Mouse (Mus musculus) kidney, postnatal 10 days (tissue): ENCODE measurements around the gene Txnrd2.

Experiments used
- DNase-seq: peaks from one replicate; pipeline ENCODE4 v3.0.0; 2021; ENCODE audit warnings: mixed read lengths

Gene Txnrd2

DNA sequence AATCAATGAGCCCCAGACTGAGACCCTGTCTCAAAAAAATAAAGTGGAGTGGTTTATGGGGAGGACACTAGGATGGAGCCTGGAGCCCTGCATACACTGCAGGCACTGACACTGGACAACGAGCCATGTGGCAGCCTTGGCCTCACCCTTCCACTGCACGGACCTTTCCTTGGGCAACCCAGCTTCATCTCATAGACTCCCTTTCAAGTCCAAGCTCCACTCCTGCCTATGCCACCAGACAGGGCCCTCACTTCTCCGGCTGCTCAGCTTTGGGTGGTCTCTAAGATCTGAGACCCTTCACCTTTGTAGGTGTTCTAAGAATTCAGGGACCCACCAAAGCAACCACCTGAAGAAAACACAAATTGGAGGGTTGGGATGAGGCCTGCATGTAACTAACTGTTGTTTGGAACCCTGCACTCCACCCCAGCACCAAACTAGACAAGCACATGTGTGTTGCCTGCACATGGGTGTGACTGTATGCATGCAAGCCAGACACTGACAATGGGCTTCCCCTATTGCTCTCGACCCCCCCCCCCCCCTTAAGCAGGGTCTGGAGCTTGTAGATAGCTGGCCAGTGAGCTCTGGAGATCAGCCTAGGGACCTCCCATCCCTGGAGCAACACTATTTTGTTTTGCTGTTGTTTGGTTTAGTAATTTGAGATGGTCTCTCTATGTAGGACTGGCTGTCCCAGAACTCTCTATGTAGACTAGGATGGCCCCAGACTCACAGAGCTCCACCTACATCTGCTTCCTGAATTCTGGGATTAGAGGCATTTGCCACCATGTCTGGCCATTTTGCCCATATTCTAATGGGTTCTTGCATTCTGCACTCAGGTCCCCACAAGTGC lies 7.2 kb upstream of the Txnrd2 start:
- DNase-seq, result no peak

DNA sequence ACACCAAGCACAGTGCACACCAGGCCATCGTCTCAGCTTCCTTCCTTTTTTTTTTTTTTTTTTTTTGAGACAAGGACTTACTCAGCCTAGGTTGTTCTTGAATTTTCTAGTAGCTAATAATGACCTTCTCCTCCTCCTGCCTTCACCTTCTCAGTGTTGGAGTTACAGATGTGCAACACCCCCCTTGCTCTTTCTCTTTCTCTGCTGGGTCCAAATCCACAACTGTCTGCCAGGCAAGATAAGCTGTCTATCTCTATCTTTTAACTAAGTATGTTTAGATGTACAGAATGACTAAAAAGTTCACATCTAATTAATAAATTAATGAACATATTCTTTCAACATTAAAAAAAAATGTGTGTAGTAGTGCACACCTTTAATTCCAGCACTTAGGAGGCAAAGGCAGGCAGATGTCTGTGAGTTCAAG lies 6.6 kb upstream of the Txnrd2 start:
- DNase-seq, result no peak

DNA sequence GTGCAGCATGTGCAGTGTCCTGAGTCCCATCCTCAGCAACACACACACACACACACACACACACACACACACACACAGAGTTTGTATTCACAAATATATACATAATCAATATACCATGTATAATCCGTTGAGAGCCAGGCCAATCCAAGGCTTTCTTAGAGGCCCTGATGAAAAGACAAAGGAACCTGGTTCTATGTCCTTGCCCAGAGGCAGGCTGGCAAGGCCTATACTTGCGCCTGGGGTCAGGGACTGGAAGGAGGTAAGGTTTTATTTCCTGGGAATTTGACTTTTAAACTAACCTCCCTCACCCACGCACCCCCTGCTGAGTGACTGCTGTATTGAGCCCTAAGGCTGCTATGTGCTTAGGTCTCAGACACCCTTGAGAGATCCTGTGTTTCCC lies 5.6 kb upstream of the Txnrd2 start:
- DNase-seq, result no peak

DNA sequence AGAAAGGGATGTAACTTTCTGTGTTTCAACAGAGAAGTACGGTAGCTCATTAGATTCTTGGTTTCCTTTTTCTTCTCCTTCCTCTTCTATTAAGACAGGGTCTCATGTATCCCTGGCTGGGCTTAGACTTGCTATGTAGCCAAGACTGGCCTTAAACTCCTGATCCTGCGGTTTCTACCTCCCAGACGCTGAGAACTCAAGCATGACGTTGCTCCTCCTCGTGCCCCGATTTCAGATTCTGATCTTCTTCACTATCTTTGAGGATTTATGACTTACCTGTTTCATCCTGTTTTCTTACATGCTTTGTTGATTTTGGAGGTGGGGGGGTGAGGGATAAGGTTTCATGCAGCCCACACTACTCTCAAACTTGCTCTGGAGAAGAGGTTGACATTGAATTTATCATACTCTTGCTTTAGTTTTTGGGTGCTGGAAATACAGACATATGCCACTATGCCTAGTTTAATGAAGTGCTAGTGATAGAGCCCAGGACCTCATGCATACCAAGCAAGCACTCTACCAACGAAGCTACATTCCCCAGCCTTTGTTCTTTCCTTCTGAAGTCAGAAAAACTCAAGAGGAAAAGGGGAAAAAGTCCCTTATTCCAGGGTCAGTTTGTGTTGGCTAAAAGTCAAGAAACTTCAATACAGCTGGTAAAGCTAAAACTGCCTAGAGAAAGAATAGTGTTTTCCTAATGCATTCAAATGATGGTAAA lies 2.8 kb upstream of the Txnrd2 start:
- no peak for DNase-seq

DNA sequence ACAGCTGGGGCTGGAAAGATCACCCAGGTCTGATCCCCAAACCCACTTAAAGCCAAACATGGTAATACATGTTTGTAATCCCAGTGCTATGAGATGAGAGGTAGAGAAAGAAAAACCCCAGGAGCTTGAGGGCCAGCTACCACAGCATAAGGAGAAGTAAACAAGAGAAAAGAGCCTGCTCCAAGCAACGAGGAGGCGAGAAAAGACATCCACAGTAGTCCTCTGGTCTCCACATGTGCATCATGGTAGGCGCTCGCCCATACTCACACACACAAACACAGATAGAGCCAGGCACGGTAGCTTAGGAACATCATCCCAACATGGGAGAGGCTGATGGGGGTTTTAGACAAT lies 2.3 kb upstream of the Txnrd2 start:
- no peak for DNase-seq

DNA sequence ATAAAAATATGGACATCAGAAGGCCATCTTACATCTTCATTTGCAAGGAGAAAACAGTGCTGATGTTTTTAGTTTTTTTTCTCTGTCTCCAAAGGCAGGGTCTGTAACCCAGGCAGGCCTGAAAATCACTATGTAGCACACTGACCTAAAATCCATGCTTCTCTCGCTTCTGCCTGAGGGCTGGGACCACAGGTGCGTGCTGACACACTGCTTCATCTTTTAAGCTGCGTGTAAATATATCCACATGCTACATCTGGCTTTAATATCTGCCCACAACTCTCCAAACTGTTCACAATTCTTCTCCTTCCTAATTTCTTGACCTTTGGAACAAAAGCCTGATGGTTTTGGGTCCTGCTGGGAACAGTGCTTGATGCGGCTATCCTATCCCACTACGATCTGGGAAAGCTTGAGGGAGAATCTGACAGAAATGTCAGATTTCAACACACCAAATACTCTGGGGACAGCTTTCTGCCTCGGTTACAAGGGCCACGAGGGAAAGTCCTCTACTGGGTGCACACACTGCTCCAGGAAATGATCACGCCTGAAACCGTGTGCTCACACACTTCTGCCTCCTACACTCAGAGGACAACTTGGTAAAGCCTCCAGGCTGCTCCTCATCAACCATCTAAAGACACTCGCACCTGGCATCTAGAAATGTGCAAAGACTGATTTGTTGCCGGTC lies 1.7 kb upstream of the Txnrd2 start:
- no peak for DNase-seq

DNA sequence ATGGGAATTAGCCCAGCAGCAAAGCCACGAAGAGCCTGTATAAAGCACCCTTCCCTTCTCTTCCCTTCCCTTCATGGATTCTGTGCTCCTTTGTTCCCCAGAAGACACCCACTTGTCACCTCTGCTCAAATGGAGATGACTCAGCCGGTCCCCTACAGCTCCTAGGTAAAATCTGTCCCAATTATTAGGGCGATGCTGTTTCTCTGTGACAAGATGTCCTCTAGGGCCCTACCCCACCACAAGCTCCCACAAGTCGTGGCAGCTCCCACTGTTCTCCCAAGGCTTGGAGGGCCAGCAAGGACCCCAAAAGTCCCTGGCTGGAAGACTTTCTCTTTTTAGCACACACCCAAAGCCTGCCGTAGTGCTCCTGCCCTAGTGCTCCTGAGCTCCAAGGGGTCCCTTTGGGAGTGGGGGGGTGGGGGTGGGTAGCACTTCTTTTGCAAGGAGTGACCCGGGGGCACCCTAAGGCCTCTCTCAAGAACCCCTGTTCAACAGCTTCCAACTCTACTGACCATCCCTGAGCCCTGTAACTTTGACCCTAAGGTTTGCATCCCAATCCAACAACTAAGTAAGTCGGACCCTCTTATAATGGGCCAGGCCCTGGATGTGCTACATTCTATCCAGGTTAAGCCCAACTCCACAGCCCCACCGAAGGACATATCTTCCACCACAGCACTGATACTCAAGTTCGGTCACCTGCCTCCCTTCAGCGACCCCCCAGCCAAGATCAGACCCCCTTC lies 539 bp upstream of the Txnrd2 start:
- DNase-seq, result no peak

DNA sequence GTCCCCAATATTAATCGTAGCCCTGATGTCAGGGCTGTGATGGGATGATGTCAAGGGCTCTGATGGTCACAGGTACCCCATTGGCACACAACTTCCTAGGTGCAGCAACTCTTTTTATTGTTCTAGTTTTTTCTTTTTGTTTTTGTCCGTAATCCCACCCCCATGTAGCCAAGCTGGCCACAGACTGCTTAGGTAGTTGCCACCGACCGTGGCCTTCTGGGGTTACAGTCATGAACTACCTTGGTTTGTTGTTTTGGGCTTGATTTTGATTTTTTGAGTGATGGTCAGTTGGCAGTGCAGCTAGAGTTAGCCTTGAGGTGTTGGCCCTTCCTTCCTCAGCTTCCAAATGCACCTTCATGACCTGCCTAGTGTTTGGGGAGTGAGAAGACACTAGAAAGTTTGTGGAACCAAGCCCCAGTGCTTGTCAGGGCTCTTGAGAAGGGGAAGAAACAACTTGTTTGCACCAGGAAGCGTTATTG lies 657 bp downstream of the Txnrd2 start, which contains the start of gene Comt:
TSS of gene Comt (minus strand) at position 51 of the 479 bp plus-strand sequence.
- no peak for DNase-seq

DNA sequence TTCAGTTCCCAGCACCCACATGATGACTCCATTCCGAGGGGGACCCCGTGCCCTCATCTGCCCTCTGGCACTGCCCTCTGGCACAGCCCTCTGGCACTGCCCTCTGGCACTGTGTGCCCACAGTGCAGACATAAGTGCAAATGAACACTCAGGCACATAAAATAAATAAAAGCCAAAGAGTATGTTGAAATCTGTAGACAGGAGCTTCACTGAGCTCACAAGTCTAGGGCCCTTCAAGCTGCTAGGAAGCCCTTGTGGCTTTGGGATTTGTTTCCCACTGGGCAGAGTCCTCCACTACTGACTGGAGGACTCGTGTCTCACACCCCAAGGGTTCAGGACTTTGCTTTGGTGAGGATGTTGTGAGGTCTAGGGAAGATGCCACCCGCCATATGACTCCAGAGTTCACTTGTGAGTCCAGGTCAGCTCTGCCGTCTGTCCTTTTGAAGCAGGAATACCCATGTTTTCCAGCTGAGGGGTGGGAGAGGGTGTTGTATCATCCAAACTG lies 1.9 kb downstream of the Txnrd2 start:
- DNase-seq, result no peak

DNA sequence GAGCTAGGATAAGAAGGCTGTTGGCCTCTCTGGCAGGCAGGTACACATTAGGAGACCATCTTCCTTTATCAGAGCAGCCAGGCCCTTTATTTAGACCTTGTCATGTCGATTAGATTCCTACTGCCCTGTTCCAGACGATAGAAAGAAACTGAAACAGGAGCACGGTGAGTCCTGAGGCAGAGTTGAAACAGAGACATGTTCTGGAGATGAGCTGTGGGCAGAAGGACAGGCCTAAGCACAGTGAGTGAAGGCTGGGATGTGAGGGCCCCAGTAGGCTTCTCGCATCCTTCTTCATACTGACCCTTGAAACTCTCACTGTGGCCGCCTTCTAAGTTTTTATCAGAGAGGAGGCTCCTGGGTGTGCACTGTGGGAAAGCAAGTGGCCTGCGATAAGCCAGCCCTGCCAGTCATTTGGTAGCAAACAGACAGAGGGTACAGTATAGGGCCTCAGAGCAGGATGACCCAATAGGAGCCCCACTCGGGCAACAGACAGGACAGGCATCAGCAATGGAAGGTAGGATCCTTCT lies 2.4 kb downstream of the Txnrd2 start:
- DNase-seq, result no peak

DNA sequence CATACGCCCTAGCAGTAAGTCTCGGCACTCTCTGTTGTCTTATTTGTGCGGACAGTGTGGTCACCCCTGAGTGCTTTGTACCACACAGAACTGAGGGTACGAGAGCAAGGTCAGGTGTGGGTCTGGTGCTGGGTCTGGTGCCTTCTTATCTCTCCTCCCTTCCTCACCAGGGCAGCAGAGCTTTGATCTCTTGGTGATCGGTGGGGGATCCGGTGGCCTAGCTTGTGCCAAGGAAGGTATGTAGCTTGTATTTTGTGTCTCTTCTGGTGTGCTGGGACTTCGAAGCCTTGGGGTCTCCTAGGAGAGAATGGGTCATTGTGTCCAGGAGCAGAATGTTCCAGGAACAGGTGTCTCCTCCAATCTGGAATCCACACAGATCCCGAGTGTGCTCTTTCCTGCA lies 3.5 kb downstream of the Txnrd2 start:
- no peak for DNase-seq

DNA sequence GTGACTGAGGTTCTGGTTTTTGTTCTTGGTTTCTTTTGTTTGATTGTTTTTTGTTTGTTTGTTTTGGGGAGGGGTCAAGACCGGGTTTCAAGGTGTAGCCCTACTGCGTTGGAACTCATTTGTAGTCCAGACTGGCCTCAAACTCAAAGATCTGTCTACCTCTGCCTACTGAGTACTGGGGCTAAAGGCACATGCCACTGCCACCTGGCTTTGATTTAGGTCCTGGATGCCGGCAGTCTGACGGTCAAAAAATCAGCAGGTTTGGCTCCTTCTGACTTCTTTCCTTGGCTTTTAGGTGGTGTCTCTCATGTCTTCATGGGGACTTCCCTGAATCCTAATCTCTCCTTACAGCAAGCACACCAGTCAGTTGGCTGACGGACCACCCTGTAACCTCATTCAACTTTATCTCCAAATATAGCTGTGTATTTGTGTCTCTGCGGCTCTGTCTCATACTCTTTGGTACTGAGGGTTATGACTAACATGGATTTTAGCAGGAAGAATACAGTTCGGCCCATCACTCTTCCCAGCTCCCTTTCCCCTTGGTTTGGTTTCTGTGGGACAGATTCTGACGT lies 4.5 kb downstream of the Txnrd2 start:
- no peak for DNase-seq

DNA sequence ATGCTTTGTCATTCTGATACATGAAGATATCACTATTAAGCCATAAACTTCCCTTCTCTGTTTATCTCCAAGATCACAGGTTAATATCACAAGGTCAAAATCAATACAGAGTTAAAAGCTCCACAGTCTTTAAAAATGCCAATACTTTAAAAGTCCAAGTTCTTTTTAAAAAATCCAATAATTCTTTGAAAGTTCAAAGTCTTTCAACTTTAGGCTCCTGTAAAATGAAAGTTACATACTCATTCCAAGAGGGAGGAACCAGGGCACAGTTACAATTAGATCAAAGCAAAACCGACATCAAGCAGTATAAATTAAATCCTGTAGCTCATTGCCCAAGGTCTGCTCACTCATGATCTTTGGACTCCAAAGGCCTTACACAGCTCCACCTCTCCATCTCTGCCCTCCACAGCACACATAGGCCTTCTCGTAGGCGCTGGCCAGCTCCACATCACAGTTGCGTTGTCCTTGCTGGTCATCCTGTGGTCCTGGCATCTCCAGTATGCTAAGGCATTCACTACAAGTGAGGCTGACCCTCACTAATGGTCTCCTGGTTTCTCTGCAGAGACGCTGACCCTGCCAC lies 7.2 kb downstream of the Txnrd2 start:
- DNase-seq, result no peak

DNA sequence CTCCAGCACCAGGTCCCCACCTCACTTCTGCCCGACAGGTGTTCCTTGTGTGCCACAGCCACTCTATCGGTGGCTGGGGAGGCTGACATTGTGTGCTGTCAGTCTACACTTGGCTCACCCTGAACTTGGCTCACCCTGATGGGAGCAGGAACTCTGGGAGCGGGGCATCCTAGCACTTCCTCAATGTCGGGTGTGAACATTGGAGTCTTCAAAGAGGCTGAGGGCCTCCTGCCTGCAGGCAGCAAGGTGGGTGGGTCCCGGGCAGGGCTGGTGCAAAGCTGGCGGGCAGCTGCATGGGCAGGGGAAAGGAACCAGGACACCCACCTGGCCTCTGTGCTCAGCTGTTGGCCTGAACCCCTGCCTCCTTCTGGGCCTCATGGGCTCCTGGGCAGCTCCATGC lies 9.9 kb downstream of the Txnrd2 start:
- no peak for DNase-seq

DNA sequence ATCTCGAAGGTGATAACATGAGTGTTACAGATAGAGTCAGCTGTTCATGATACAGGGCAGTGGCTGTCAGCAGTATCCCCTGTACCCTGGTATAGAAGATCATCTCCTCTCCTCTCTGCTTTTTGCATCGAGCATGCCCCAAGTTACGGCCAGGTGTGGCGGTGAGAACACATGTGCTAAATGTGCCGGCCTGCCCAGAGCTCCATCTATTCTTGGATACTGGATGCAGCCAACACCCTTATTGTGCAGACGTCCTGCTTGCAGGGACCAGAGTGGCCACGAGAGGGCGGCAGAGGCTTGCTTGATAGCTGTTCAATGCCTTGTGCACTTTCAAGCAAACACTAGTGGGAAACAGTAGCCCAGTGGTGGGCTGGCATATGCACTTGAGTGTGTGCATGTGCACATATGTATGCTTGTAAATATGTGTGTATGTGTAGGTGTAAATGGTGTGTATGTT lies 17.2 kb downstream of the Txnrd2 start:
- DNase-seq, result peak; percentile 98

DNA sequence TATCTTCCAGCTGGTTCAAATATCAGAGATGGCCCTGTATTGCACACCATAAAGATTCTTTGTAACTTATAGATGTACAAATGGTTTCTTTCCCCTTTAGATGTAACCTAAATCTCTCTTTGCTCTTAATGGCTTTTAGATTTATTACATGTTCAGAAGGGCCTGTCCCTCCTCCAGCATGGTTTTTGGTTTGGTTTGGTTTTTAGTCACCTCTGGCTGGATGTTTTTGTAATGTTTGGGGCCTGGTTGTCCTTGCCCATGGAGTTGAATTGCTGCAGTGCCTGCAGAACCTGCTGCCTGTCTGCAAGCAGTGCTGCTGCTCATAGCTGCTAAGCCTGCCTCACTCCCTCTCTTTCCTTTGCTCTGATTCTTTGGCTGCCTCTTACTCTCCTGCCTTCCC lies 21.1 kb downstream of the Txnrd2 start:
- DNase-seq, result no peak

DNA sequence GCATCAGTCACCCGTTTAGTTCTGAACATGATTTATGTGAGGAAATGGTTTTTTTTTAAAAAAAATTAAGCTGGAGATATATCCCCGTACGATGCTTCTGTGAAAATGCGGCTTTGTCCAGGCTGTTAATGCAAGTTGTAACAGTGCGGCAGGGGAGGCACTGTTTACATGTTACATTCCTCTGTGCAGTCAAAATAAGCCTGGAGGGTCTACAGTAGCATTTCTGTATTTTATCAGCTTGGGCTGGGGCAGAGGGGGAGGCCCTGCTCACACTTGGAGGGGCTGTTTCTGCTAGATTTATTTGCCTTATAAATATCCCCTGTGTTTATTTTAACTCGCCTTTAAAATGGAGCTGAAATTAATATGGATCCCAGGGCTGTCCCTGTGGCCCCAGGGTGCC lies 21.9 kb downstream of the Txnrd2 start:
- no peak for DNase-seq

DNA sequence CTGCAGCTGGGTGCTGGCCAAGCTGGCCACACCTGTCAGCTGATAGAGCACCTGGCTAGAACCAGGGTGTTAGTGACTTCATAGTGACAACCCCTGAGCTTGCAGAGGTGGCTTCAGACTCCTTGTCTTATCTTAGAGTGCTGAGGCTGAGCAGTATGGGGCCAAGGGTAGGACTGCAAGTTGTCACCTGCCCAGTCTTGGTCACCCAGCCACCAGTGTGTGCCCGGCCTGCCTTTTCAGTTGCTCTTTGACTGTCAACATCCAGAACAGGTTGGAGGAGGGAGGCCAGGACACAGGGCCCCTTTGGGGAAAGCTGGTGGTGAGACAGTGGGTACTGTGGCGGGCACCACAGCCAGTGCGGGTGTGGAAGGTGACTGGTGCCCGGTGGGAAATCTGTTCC lies 22.8 kb downstream of the Txnrd2 start:
- no peak for DNase-seq

DNA sequence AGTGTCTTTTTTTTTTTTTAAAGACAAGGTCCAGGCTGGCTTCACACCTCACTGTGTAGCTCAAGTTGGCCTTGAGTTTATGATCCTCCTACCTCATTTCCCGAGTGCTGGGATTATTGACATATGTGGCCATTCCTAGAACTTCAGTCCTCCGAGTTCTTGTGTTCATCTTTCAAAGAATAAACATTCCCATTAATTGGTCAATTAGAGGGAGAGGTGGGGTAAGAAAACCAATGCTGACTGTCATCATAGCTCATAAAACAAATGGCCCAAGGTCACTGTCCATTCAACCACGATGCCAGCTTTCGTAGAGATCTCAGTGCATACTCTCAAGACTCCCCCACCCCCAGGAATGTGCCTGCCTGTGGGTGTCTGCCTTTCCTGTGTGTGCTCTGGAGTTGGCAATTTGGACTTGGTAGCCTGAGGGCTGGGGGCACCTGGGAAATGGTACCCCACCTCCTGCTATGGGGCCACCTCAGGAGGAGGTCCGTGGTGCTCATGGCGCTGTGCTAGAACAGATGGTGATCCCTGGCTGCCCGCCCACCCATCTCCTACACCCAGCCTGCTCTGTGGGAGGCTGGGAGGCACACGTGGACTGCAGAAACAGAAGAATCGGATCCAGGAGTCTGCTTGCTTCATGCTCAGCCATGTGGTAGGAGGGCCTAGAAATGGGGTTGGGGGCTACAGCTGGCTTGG lies 25.4 kb downstream of the Txnrd2 start:
- DNase-seq, result peak; percentile 44

DNA sequence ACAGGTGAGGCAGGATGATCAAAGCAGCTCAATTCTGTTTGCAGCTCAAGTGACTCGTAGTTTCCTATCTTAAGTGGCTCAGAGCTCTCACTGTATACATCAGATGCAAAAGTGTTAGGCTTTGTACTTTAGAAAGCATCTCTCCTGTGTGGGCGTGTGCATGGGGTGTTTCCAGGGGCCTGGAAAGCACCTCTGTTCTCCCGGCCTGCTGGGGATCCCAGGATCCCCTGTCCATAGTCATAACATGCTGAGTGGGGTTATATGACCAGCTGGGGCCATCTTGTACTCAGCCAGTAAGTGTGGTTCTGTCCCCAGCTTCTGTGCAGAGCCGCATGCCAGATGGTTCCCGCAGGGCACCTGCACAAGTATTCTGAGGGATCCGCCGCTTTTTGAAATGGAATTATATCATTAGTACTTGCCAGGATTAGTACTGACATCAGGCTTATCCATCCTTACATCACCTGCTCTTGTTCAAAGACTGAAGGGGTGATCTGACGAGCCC lies 26.2 kb downstream of the Txnrd2 start:
- DNase-seq, result no peak

DNA sequence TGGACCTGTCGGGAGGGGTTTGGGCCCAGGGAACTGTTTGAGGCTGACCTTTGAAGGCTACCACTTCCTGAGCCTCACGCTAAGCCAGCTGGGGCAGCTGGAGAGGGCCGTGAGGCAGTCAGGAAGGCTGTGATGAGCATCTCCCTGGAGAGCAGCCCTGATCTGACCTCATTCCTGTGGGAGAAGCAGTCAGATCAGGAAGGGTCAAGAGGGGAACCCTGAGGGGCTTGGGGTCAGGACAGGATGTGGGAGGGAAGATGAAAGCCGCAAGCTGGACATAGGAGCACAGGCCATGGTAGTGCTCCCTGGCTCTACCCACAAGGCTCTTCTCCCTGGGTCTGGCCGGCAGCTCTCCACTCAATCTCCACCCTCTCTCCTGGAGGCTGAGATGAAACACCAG lies 27.7 kb downstream of the Txnrd2 start:
- DNase-seq, result peak; percentile 64
